Mouse (Mus musculus) E14TG2a.4 (cell line): ENCODE measurements around the gene Slc7a14.

Experiments
- CTCF ChIP-seq: conservative IDR thresholded peaks from 2 replicates; pipeline ENCODE4 v1.5.1; 2014; ENCODE audit warnings: low read length
- NANOG ChIP-seq: IDR thresholded peaks from 2 replicates; pipeline ENCODE4 v1.6.1; 2014; ENCODE audit warnings: borderline replicate concordance, low read length, mixed read lengths

DNA sequence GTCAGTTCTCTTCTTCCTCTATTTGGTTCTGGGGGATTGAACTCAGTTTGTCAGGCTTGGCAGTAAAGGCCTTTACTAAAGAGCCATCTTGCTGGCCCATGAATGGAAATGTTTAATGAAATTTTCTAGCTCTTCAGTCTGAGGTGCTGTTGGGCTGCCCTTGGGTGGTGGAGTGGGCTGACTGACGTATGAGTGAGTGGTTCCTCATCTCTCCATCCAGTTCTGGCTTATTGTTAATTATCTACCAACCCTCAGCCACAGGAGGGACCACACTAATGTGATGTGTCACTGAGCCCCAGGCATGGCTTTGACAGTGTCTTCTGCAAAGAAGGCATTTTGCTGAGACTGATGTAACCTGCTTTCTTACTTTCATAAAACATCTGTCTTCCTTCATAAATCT, 66.7 kb downstream of the Slc7a14 start:
- TF ChIP-seq CTCF (no peak), NANOG (no peak)
